Mouse (Mus musculus): ENCODE results near the gene Fam57b.
A peak's percentile ranks its signal among the peaks of the same experiment; 100 is the strongest.

Gene Fam57b

GRCm38 (mm10) chr7:126798127-126799049 is 920 bp downstream of the Fam57b start:
- peak in 1 of 2 experiments; percentile 31 for DNase-seq (ENCODE audit: low read depth in 2 of 2, low spot score in 2 of 2)

DNA sequence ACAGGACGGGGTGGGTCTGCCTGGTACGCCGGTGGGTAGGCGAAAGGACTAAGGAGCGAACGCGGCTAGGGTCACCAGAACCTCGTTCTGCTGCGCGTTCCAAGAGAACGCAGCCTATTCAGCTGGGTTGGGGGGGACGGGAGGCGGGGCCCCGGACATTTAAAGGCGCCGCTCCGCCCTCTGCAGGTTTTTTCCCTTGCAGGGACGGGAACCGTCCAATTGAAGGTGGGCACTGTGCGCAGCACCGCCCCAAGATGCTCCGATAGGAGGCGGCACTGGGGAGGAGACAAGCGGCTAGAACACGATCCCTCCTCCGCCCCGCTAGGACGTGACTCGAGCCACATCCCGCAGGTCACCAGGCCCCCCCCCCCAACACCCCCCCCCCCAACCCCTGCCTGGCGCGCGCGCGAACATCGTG is 1.6 kb downstream of the Fam57b start:
- peak; percentile 92 to 94 for DNase-seq (ENCODE audit: low read depth in 2 of 2, low spot score in 2 of 2)

DNA sequence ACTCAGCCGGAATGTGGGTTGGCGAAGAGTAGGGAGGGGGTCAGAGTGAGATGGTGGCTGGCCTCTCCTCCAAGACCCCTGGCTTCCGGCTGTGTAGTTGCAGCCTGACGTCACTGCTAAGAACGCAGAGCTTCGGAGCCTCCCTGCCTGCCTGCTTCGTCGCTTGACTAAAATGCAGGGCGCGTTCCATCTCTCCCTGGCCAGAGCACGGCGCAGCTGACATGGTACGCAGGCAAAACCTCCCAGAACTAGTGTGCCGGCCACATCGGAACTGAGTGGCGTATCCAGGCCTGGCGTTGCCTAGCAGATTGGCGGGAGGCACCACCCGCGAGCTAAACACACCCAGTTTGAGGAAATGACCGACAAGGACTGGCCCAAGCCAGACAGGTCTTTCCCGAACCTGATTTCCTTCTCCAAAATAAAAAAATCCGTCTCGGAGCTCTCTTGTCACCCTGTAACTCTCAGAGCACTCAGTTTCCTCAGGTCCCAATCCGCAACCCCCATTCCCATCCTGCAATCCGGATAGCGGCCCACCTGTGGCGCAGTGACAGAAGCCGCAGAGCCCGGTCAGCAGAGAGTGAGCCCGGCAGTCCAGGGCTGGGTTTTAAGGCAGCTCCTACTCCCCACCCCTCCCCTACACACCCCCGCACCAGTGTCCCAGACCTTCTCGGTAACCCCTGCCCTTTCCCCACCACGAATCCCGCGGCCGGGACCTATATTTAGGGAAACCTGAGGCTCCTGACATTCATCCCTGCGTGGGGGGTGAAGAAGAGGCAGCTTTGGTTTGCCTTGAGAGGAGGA is 2.2 kb downstream of the Fam57b start:
- DNase-seq (ENCODE audit: low read depth in 2 of 2, low spot score in 2 of 2): no peak

GRCm38 (mm10) chr7:126800269-126801056 is 3.0 kb downstream of the Fam57b start:
- DNase-seq (ENCODE audit: low read depth in 2 of 2, low spot score in 2 of 2): no peak

- DNase-seq (ENCODE audit: low read depth in 2 of 2, low spot score in 2 of 2): no peak
These were observed 3.6 kb downstream of the Fam57b start for GRCm38 (mm10) chr7:126801057-126801422.

DNA sequence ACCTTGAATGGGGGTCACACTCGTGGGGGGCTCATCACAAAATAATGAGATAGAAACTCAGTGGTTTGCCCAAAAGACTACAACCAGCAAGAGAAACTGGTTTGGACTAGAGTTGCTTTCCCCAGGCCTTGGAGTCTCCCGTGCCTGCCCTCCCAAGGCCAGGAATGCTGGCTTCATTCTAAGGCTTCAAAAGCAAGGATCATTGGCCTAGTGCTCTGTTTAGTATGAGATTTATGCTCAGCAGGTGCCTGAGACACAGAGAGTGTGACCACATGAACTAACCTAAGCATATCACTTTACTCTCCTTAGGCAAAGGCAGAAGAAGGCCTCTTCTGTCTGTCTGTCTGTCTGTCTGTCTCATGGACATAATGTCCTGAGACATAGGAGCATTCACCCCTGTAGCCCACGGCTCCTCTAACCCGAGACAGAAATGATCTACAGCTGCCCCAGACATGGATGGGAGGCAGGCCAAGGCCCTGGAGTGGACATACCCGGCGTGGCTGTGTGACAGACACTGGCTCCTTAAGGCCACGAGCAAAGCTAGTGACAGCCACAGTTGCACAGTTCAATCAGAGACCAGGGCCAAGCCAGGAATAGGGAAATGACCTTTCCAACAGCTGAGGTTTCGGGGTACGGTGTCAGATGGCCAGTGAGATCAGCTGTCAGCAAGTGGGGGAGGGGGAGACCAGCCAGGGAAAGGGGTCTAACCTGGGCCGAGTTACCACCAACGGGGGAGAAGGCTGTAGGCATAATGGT is 4.8 kb downstream of the Fam57b start:
- no peak for DNase-seq (ENCODE audit: low read depth in 2 of 2, low spot score in 2 of 2)

GRCm38 (mm10) chr7:126803181-126803580 is 5.7 kb downstream of the Fam57b start:
- no peak for DNase-seq (ENCODE audit: low read depth in 2 of 2, low spot score in 2 of 2)

DNA sequence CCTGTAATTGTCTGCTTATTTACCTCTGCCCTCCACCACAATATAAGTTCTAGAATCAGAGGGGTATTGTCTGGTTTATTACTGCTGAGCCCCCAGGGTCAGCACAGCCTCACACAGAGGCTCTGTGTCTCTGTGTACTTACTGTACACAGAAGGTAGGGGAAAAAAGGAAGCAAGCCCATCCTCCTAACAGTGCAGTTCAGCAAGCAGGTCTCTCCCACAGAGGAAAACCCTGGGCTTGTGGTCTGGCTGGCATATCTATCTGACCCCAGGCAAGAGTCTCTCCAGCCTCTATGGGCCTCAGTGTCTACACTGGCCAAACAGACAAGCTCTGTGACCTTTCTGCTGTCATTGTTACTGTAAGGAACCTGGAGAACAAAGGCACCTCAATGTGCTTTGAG is 6.3 kb downstream of the Fam57b start:
- DNase-seq (ENCODE audit: low read depth in 2 of 2, low spot score in 2 of 2): no peak

DNA sequence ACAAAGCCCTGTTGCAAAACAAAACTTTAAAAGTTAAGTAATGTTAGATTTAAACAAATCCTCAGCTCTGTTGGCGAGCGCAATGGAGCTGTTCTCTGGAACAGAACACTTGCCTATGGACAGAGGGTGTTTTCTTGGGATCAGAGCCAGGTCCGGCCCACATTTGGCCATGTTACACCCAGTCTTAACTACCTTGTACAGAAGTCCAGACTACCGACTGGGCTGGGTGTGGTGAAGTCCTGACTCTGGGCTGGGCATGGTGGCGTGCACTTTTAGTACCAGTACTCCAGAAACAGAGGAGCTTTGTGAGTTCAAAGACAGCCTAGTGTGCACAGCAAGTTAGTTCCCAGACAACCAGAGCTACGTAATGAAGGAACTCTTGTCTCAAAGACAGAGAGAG is 9.5 kb downstream of the Fam57b start:
- DNase-seq (ENCODE audit: low read depth in 2 of 2, low spot score in 2 of 2): no peak

GRCm38 (mm10) chr7:126807405-126807804 is 9.9 kb downstream of the Fam57b start:
- DNase-seq (ENCODE audit: low read depth in 2 of 2, low spot score in 2 of 2): no peak

- DNase-seq (ENCODE audit: low read depth in 2 of 2, low spot score in 2 of 2): no peak
These were observed 11.4 kb downstream of the Fam57b start for GRCm38 (mm10) chr7:126808703-126809455.

DNA sequence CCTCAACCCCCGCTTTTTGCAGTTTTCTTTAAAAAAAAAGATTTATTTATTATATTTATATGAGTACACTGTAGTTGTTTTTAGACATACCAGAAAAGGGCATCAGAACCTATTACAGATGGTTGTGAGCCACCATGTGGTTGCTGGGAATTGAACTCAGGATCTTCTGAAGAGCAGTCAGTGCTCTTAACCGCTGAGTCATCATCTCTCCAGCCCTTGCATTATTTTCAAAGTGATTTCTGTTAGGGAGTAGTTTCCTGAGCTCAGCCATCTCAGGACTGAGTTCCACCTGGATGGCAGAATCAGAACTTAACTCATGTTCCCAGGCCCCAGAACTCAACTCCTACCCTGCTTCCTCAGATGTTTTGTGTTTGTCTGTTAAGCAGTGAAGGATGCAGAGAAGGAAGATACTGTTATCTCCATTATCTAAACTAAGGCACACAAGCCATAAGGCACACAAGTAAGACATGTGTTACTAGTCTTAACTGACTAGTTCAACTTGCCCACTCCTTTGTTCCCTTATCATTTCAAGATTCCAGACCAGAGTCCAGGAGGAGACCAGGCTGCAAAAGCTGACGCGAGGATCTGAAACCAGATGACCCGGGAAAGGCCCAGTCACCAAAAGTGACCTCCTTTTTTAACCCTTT is 12.4 kb downstream of the Fam57b start:
- no peak for DNase-seq (ENCODE audit: low read depth in 2 of 2, low spot score in 2 of 2)

DNA sequence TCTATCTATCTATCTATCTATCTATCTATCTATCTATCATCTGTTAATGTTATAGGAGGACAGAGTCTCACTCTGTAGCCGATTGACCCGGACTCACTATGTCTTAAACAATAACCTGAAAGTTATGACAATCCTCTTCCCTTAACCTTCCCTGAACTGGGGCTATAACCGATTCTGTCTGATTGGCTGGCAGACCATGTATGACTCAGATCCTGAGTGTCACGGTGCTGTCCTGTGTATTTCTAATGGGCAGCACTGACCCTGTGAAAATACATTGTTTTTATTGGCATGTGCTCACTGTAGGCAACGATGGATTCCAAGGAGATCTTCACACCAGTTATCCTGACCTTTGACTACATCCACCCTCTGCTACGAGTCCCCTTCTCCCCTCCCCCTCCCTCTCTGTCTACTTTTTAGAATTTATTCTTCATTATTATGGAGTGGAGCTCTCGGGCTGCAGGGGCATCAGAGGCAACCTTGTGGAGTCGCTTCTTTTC is 18.3 kb downstream of the Fam57b start:
- no peak for DNase-seq (ENCODE audit: low read depth in 2 of 2, low spot score in 2 of 2)

DNA sequence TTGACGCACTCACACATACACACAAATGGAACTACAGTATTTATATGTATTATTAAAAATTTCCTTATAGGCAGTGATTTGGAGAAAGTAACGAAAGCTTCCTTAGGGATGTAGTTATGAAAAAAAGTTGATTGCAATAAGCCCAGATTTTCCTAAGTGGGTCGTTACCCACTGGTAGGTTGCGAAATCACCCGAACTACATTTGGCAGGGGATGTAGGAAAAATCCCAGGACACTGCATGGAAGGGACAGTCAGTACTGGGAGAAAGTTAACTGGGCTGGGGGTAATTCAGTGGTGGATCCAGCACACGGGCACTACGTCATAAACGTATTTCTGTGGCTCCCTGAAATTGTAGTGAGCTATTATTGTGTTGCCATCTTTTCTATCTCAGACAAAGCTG is 19.0 kb downstream of the Fam57b start:
- DNase-seq (ENCODE audit: low read depth in 2 of 2, low spot score in 2 of 2): no peak

GRCm38 (mm10) chr7:126817595-126817994 is 20.1 kb downstream of the Fam57b start:
- DNase-seq (ENCODE audit: low read depth in 2 of 2, low spot score in 2 of 2): no peak

GRCm38 (mm10) chr7:126818818-126819217 is 21.4 kb downstream of the Fam57b start:
- no peak for DNase-seq (ENCODE audit: low read depth in 2 of 2, low spot score in 2 of 2)

GRCm38 (mm10) chr7:126821835-126822511 is 24.5 kb downstream of the Fam57b start:
- peak; percentile 77 to 79 for DNase-seq (ENCODE audit: low read depth in 2 of 2, low spot score in 2 of 2)

- no peak for DNase-seq (ENCODE audit: low read depth in 2 of 2, low spot score in 2 of 2)
These were observed 25.3 kb downstream of the Fam57b start for GRCm38 (mm10) chr7:126822741-126823140.
